Mouse (Mus musculus): Measurements from ENCODE around the gene Alms1. TPM values are rescaled to one million over a fixed set of nuclear protein-coding genes. Genes with fewer than 3 reads are reported as not detected.

Alms1 gene
- polyA plus RNA-seq, 1 experiment from 2014 or later, result 8.4 TPM

Small RNA genes within 50 kb of the gene (microRNA-seq; reads per million reads assigned to microRNA genes)
- gene Gm27317, result not detected

Other genes with a start within 250 kb of the Alms1 start
- gene Rab11fip5, start 212.9 kb upstream of the Alms1 start, polyA plus RNA-seq (2016; fragmentation: Nextera tagmentation; extraction: Ambion mirVana), result 10.6 and 12.1 TPM in 2 replicates
- not detected in 2 replicates for gene Noto, start 163.6 kb upstream of the Alms1 start, polyA plus RNA-seq (2016; fragmentation: Nextera tagmentation; extraction: Ambion mirVana)
- 59.5 and 59.8 TPM in 2 replicates for gene Smyd5, start 155.5 kb upstream of the Alms1 start, polyA plus RNA-seq (2016; fragmentation: Nextera tagmentation; extraction: Ambion mirVana)
- gene Cct7, start 136.0 kb upstream of the Alms1 start, polyA plus RNA-seq (2016; fragmentation: Nextera tagmentation; extraction: Ambion mirVana), result 512 and 529 TPM in 2 replicates
- 24.6 and 30.3 TPM in 2 replicates for gene Pradc1, start 135.6 kb upstream of the Alms1 start, polyA plus RNA-seq (2016; fragmentation: Nextera tagmentation; extraction: Ambion mirVana)
- 3.1 TPM in 2 replicates for gene Fbxo41, start 84.5 kb upstream of the Alms1 start, polyA plus RNA-seq (2016; fragmentation: Nextera tagmentation; extraction: Ambion mirVana)
- gene Egr4, start 73.9 kb upstream of the Alms1 start, polyA plus RNA-seq (2016; fragmentation: Nextera tagmentation; extraction: Ambion mirVana), result not detected in 2 replicates
- not detected in 2 replicates for gene Nat8f7, start 125.7 kb downstream of the Alms1 start, polyA plus RNA-seq (2016; fragmentation: Nextera tagmentation; extraction: Ambion mirVana)
- gene Nat8f3, start 178.2 kb downstream of the Alms1 start, polyA plus RNA-seq (2016; fragmentation: Nextera tagmentation; extraction: Ambion mirVana), result 0.20 and 0.44 TPM in 2 replicates
- gene Nat8f6, start 233.4 kb downstream of the Alms1 start, polyA plus RNA-seq (2016; fragmentation: Nextera tagmentation; extraction: Ambion mirVana), result not detected in 2 replicates
- gene Nat8f5, start 233.4 kb downstream of the Alms1 start, polyA plus RNA-seq (2016; fragmentation: Nextera tagmentation; extraction: Ambion mirVana), result not detected in 2 replicates
- not detected in 2 replicates for gene Nat8, start 244.6 kb downstream of the Alms1 start, polyA plus RNA-seq (2016; fragmentation: Nextera tagmentation; extraction: Ambion mirVana)